Mouse (Mus musculus) kidney, postnatal 10 days (tissue): ENCODE measurements around the gene Hnrnpk.
A peak's percentile ranks its signal among the peaks of the same experiment; 100 is the strongest.
"Not testable (repeated sequence)": the region's sequence is repeated elsewhere in the genome, so short reads cannot be mapped to it uniquely, and the experiment has no call there.

Experiments used
- DNase-seq: peaks from one replicate; pipeline ENCODE4 v3.0.0; 2021; ENCODE audit warnings: mixed read lengths

Hnrnpk gene

GRCm38 (mm10) chr13:58403243-58403642, at the start of gene Hnrnpk:
Gene Hnrnpk (minus strand): TSS chr13:58403343.
- not testable (repeated sequence) for DNase-seq

- DNase-seq = no peak
These were observed 49.1 kb upstream of the Hnrnpk start for GRCm38 (mm10) chr13:58452246-58452645.

- DNase-seq = no peak
These were observed 47.5 kb upstream of the Hnrnpk start for GRCm38 (mm10) chr13:58450459-58451182.

GRCm38 (mm10) chr13:58446541-58446940, 43.4 kb upstream of the Hnrnpk start:
- no peak for DNase-seq

- DNase-seq = no peak
These were observed 40.6 kb upstream of the Hnrnpk start for GRCm38 (mm10) chr13:58443787-58444186.

- DNase-seq = no peak
These were observed 40.2 kb upstream of the Hnrnpk start for GRCm38 (mm10) chr13:58443326-58443725.

GRCm38 (mm10) chr13:58439716-58440115, 36.6 kb upstream of the Hnrnpk start:
- DNase-seq = no peak

- DNase-seq = no peak
These were observed 20.0 kb upstream of the Hnrnpk start for GRCm38 (mm10) chr13:58423061-58423660.

GRCm38 (mm10) chr13:58422242-58422641, 19.1 kb upstream of the Hnrnpk start:
- no peak for DNase-seq

- no peak for DNase-seq
These were observed 17.9 kb upstream of the Hnrnpk start for GRCm38 (mm10) chr13:58421026-58421425.

- no peak for DNase-seq
These were observed 16.1 kb upstream of the Hnrnpk start for GRCm38 (mm10) chr13:58419266-58419665.

- no peak for DNase-seq
These were observed 15.5 kb upstream of the Hnrnpk start for GRCm38 (mm10) chr13:58418656-58419055.

- no peak for DNase-seq
These were observed 12.7 kb upstream of the Hnrnpk start for GRCm38 (mm10) chr13:58415838-58416237.

- DNase-seq = peak; percentile 56
These were observed 12.2 kb upstream of the Hnrnpk start for GRCm38 (mm10) chr13:58415374-58415773.

GRCm38 (mm10) chr13:58411073-58411472, 7.9 kb upstream of the Hnrnpk start:
- DNase-seq = no peak

GRCm38 (mm10) chr13:58402744-58403110, 416 bp downstream of the Hnrnpk start:
- no peak for DNase-seq

- DNase-seq = peak; percentile 98
These were observed 970 bp downstream of the Hnrnpk start, which contains the start of gene Rmi1 for GRCm38 (mm10) chr13:58402003-58402743. Gene Rmi1 (plus strand): TSS chr13:58402248.

GRCm38 (mm10) chr13:58401135-58402002, 1.8 kb downstream of the Hnrnpk start:
- peak; percentile 92 for DNase-seq

- DNase-seq = no peak
These were observed 2.6 kb downstream of the Hnrnpk start for GRCm38 (mm10) chr13:58400576-58400975.

GRCm38 (mm10) chr13:58397651-58398050, 5.5 kb downstream of the Hnrnpk start:
- no peak for DNase-seq

GRCm38 (mm10) chr13:58394392-58394791, 8.8 kb downstream of the Hnrnpk start:
- not testable (repeated sequence) for DNase-seq

GRCm38 (mm10) chr13:58389324-58389951, 13.7 kb downstream of the Hnrnpk start:
- no peak for DNase-seq
